Mouse (Mus musculus): ENCODE measurements around the gene Zc3h7b. TPM values are rescaled to one million over a fixed set of nuclear protein-coding genes. Genes with fewer than 3 reads are reported as not detected.

Zc3h7b gene
- total and polyA plus RNA-seq, 3 experiments: 18.2 to 108 (median 41.5) TPM

- peak; percentile 88 for TF ChIP-seq MXI1 (IDR thresholded peaks at IDR 0.05; ENCODE audit: low read depth, low read length)
- no peak for TF ChIP-seq ZKSCAN1 (IDR thresholded peaks at IDR 0.05; ENCODE audit: low read depth, low read length)
- TF ChIP-seq NELFE (IDR thresholded peaks at IDR 0.05; ENCODE audit: low read depth, low read length): peak; percentile 85
- peak; percentile 83 for TF ChIP-seq MYC (IDR thresholded peaks at IDR 0.05; ENCODE audit: low read depth, low read length)
Measured at GRCm38 (mm10) chr15:81729792-81730635, 14.8 kb upstream of the Zc3h7b start (continued).

DNA sequence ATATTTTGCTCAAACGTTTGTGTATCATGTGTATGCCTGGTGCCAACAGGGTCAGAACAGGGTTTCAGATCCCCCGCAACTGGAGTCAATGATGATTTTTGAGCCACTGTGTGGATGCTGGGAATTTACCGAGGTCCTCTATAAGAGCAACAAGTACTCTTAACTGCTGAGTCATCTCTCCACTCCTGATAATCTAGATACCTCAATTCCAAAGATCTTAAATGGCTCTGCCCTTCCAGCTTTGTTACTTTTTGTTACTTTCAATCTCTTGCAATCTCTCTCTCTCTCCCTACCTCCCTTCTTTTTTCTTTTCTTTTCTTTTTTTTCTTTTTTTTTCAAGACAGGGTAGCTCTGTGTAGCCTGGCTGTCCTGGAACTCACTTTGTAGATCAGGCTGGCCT lies 9.8 kb upstream of the Zc3h7b start:
- no peak overlapping the region; a peak in 1 of 4 replicates for H3K4me3 ChIP-seq (ENCODE audit: control insufficient read depth in 1 of 2, insufficient read depth in 1 of 2, low read depth in 2 of 2, low read length in 2 of 2)
- H3K36me3 ChIP-seq (ENCODE audit: control insufficient read depth in 1 of 2, insufficient read depth in 2 of 2, low read length in 2 of 2): peaks cover 0 to 5% of the 10 kb centered on the region in 2 experiments; a peak in 2 of 4 replicates
- H3K79me2 ChIP-seq (ENCODE audit: control insufficient read depth, insufficient read depth, low read length, poor library complexity): no peaks in the 10 kb centered on the region
- DNase-seq (ENCODE audit: low read depth, low spot score): peak; percentile 35
- H3K27ac ChIP-seq (ENCODE audit: control insufficient read depth, low read depth, low read length): no peak overlapping the region
- TF ChIP-seq POLR2AphosphoS2 (IDR thresholded peaks at IDR 0.05; ENCODE audit: low read length) (no peak), MXI1 (IDR thresholded peaks at IDR 0.05; ENCODE audit: low read depth, low read length) (no peak), CHD2 (IDR thresholded peaks at IDR 0.05; ENCODE audit: low read length) (no peak), GABPA (IDR thresholded peaks at IDR 0.05; ENCODE audit: low read depth, low read length) (peak; percentile 58; the same call in 1 of the 2 replicates), E2F4 (IDR thresholded peaks at IDR 0.05; ENCODE audit: borderline replicate concordance, low read depth, low read length) (no peak), NELFE (IDR thresholded peaks at IDR 0.05; ENCODE audit: low read depth, low read length) (no peak), ZC3H11A (IDR thresholded peaks at IDR 0.05; ENCODE audit: low read depth, low read length) (no peak), MAFK (IDR thresholded peaks at IDR 0.05; ENCODE audit: borderline replicate concordance, low read depth, low read length) (peak; percentile 31; the same call in 1 of the 2 replicates), ZMIZ1 (IDR thresholded peaks at IDR 0.05; ENCODE audit: low read depth, low read length) (no peak), SMC3 (IDR thresholded peaks at IDR 0.05; ENCODE audit: low read depth, low read length) (no peak), GATA1 (IDR thresholded peaks at IDR 0.05; ENCODE audit: low read depth, low read length) (peak; percentile 55; the same call in 1 of the 2 replicates), KAT2A (conservative IDR thresholded peaks at IDR 0.05; ENCODE audit: low read depth, low read length) (no peak), HCFC1 (IDR thresholded peaks at IDR 0.05; ENCODE audit: low read depth, low read length) (no peak), EP300 (IDR thresholded peaks at IDR 0.05; ENCODE audit: low read depth in 1 of 2, low read length in 2 of 2) (no peak), USF1 (IDR thresholded peaks at IDR 0.05; ENCODE audit: low read depth, low read length) (no peak), RCOR1 (IDR thresholded peaks at IDR 0.05; ENCODE audit: low read depth, low read length) (no peak), POLR2AphosphoS5 (IDR thresholded peaks at IDR 0.05; ENCODE audit: borderline replicate concordance, low read depth, low read length) (no peak), USF2 (IDR thresholded peaks at IDR 0.05; ENCODE audit: borderline replicate concordance in 1 of 2, insufficient read depth in 1 of 2, low read depth in 1 of 2, low read length in 2 of 2) (no peak), CHD1 (IDR thresholded peaks at IDR 0.05; ENCODE audit: low read depth, low read length) (no peak), MYC (IDR thresholded peaks at IDR 0.05; ENCODE audit: low read depth, low read length) (no peak), JUND (IDR thresholded peaks at IDR 0.05; ENCODE audit: low read depth, low read length) (no peak), TBP (IDR thresholded peaks at IDR 0.05; ENCODE audit: low read depth, low read length) (no peak), SIN3A (IDR thresholded peaks at IDR 0.05; ENCODE audit: low read length) (no peak)
- H3K27me3 ChIP-seq (ENCODE audit: control insufficient read depth in 1 of 2, insufficient read depth in 2 of 2, low read length in 2 of 2): no peaks in the 10 kb centered on the region
- H3K9ac ChIP-seq (ENCODE audit: control insufficient read depth, low read depth, low read length, poor library complexity, severe bottlenecking): no peak overlapping the region
- peaks cover 0 to 3% of the 10 kb centered on the region in 2 experiments; a peak in 1 of 4 replicates for H3K4me1 ChIP-seq (ENCODE audit: control insufficient read depth in 1 of 2, insufficient read depth in 2 of 2, low read length in 2 of 2)
- H3K9me3 ChIP-seq (replicated peaks; ENCODE audit: insufficient read depth, low read length): no peaks in the 10 kb centered on the region
